Mouse (Mus musculus) embryonic fibroblast, embryonic 13.5 days (primary cell): ENCODE measurements around the gene Rtn4ip1. TPM values are rescaled to one million over a fixed set of nuclear protein-coding genes. Genes with fewer than 3 reads are reported as not detected.
A peak's percentile ranks its signal among the peaks of the same experiment; 100 is the strongest.

Source experiments
- H3K27ac ChIP-seq: 2 replicates; pipeline ENCODE4 v1.5.1; 2012; ENCODE audit warnings: low read length, control low read depth, inconsistent platforms; ENCODE audit not compliant: insufficient read depth
- H3K4me1 ChIP-seq: 2 replicates; pipeline ENCODE4 v1.6.1; 2011; ENCODE audit warnings: low read length; ENCODE audit not compliant: control insufficient read depth, insufficient read depth
- H3K4me3 ChIP-seq: 2 replicates; pipeline ENCODE4 v1.5.1; 2011; ENCODE audit warnings: mild to moderate bottlenecking, control low read depth, low read length; ENCODE audit not compliant: insufficient read depth
- CTCF ChIP-seq: IDR thresholded peaks from 2 replicates; pipeline ENCODE4 v1.5.1; 2011; ENCODE audit warnings: mild to moderate bottlenecking, control low read depth, low read length, moderate library complexity, borderline replicate concordance; ENCODE audit not compliant: insufficient read depth
- POLR2A ChIP-seq: IDR thresholded peaks from 2 replicates; pipeline ENCODE4 v1.6.1; 2011; ENCODE audit warnings: low read depth, mild to moderate bottlenecking, control low read depth, low read length, moderate library complexity
- polyA plus RNA-seq: library from polyadenylated mRNA; stranded (reverse); fragments of >200 nt; gene quantifications from 2 replicates; pipeline ENCODE4 v1.2.4, GENCODE M21; 2011; ENCODE audit warnings: low read depth; ENCODE audit not compliant: missing spikeins, insufficient read length

Rtn4ip1 gene
- polyA plus RNA-seq, 1 experiment = 6.4 TPM

- TF ChIP-seq POLR2A (no peak), CTCF (no peak)
- no peak overlapping the region for H3K4me3 ChIP-seq
- H3K4me1 ChIP-seq = peaks cover 6% of the 10 kb centered on the region; the same call in 1 of the 2 replicates
- H3K27ac ChIP-seq = no peak overlapping the region
Observed at GRCm38 (mm10) chr10:44000156-44000865, 98.7 kb downstream of the Rtn4ip1 start.

GRCm38 (mm10) chr10:44002004-44002940 lies 100.7 kb downstream of the Rtn4ip1 start:
- H3K27ac ChIP-seq = no peak overlapping the region
- TF ChIP-seq CTCF (peak; percentile 34; the same call in 1 of the 2 replicates), POLR2A (no peak)
- H3K4me1 ChIP-seq = peaks cover 4% of the 10 kb centered on the region; the same call in 1 of the 2 replicates
- no peak overlapping the region for H3K4me3 ChIP-seq

GRCm38 (mm10) chr10:44002995-44003524 lies 101.5 kb downstream of the Rtn4ip1 start:
- peak overlapping the region; percentile 52 for H3K4me3 ChIP-seq
- TF ChIP-seq CTCF (no peak), POLR2A (no peak)
- peaks cover 4% of the 10 kb centered on the region; the same call in 1 of the 2 replicates for H3K4me1 ChIP-seq
- H3K27ac ChIP-seq = no peak overlapping the region

GRCm38 (mm10) chr10:44003551-44004151 lies 102.0 kb downstream of the Rtn4ip1 start:
- H3K4me1 ChIP-seq = peaks cover 3% of the 10 kb centered on the region; the same call in 1 of the 2 replicates
- TF ChIP-seq CTCF (no peak), POLR2A (no peak)
- peak overlapping the region; percentile 52 for H3K4me3 ChIP-seq
- no peak overlapping the region for H3K27ac ChIP-seq

- Histone ChIP-seq H3K27ac (no peak overlapping the region), H3K4me3 (peak overlapping the region; percentile 52; the same call in 1 of the 2 replicates), H3K4me1 (no peaks in the 10 kb centered on the region; the same call in 1 of the 2 replicates)
- TF ChIP-seq POLR2A (no peak), CTCF (no peak)
Observed at GRCm38 (mm10) chr10:44004221-44004751, 102.7 kb downstream of the Rtn4ip1 start.

GRCm38 (mm10) chr10:44005677-44006641 lies 104.4 kb downstream of the Rtn4ip1 start:
- TF ChIP-seq POLR2A = no peak
- TF ChIP-seq CTCF = no peak
- Histone ChIP-seq H3K27ac (no peak overlapping the region), H3K4me3 (peak overlapping the region; percentile 13)

More at GRCm38 (mm10) chr10:44005677-44006641, 104.4 kb downstream of the Rtn4ip1 start:
- H3K4me1 ChIP-seq = no peaks in the 10 kb centered on the region

Other genes with a start within 250 kb of the Rtn4ip1 start
- 8.9 and 11.6 TPM in 2 replicates for gene Qrsl1, start 62 bp upstream of the Rtn4ip1 start, polyA plus RNA-seq
- gene Crybg1, start 247.0 kb downstream of the Rtn4ip1 start, polyA plus RNA-seq = 0.48 and 0.65 TPM in 2 replicates